Mouse (Mus musculus): ENCODE data around the gene 4430402I18Rik.

DNA sequence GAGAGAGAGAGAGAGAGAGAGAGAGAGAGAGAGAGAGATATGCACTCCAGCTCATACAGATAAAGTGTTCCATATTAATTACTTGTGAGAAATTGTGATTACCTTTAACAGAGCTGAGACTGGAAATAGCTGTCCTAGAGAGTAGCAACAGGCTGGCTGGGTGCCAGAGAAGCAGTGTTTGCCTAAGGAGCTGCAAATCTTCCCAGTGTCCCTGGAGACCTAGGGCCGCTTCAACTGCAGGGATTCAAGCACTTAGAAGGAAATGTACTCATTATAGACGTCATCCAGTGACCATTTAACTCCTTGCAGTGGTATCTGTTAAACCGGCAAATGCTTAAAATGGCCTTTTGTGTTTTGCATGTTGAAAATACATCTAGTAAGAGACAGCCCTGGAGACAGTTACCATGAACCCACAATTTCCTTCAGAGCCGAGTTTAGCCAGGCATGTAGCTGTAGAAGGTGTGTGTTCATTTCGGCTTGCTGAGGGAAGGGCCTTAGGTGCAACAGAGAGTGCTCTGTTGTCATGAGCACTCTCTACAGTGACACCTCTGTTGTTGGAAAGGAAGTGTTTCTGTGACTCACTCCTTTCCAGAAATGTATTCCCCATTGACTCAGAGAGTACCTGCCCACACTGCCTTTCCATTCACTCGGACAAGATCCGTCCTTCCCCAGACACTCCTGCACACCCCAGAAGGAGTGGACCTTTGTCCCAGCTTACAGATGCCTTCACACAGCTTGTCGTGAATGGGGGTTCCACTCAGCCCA is 122.5 kb downstream of the 4430402I18Rik start:
- TF ChIP-seq CTCF (conservative IDR thresholded peaks at IDR 0.05; ENCODE audit: insufficient read depth, insufficient read length, low read depth, low read length) (no peak), POLR2A (IDR thresholded peaks at IDR 0.05; ENCODE audit: low read depth, low read length) (no peak)
